Mouse (Mus musculus): Measurements from ENCODE around the gene Lifr.

Gene Lifr

GRCm38 (mm10) chr15:7159869-7160268, 69.5 kb downstream of the Lifr start:
- DNase-seq (ENCODE audit: low spot score): no peak

DNA sequence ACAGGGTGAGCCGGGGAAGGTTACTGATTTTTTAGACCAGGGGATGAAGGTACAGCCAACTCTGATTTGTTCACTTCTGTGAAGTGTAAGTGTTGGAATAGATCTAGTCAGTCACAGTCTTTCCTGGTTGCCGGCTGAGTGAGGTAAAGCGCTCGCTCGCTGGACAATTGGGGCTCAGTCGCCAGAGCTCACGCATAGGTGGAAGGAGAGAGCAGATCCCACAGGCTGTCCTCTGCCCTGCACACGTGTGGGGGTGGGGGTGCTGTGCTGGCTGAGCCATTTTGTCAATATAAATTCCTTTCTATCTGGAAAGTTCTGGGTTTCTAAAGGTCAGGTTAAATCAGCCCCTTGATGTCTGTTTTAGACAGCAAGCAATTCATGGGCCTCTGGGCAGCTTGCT, 69.9 kb downstream of the Lifr start:
- DNase-seq (ENCODE audit: low spot score): no peak

- no peak for DNase-seq (ENCODE audit: low spot score)
Observed at GRCm38 (mm10) chr15:7163851-7164250, 73.4 kb downstream of the Lifr start.

- DNase-seq (ENCODE audit: low spot score): no peak
Observed at GRCm38 (mm10) chr15:7166735-7167134, 76.3 kb downstream of the Lifr start.

DNA sequence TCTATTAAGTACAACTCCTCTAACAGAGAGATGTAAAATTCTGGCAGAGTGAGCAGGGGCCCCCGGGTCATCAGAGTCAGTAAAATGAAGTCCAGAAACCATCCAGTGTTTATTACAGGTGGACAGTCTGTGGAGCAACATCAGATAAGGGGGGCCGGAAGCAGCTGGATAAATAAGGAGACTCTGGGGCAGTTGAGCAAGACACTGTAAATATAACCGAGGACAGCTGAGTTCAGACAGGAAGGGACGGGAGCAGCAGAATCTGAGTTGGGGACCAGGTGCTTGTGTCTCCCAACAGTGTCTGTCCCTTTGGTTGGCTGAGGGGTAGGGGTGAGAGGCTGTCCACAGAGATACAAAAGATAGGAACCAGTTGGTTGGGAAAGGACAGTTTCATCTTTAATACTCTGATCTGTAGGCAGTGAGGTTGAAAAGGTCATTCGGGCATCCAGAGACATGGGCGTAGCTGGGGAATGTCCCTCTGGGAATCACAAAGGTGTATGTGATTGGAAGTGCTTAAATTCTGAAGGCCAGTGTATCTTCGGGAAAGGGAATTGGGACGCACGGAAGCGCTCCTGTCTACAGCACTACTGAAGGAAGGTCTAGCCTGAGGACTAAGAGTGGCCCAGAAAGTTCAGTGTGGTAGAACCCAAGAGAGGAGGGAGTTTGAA, 77.0 kb downstream of the Lifr start:
- no peak for DNase-seq (ENCODE audit: low spot score)

- no peak for DNase-seq (ENCODE audit: low spot score)
Observed at GRCm38 (mm10) chr15:7167906-7168532, 77.6 kb downstream of the Lifr start.

- no peak for DNase-seq (ENCODE audit: low spot score)
Observed at GRCm38 (mm10) chr15:7172875-7173274, 82.5 kb downstream of the Lifr start.

- no peak for DNase-seq (ENCODE audit: low spot score)
Observed at GRCm38 (mm10) chr15:7173346-7173745, 82.9 kb downstream of the Lifr start.

GRCm38 (mm10) chr15:7173776-7174175, 83.4 kb downstream of the Lifr start:
- DNase-seq (ENCODE audit: low spot score): no peak

DNA sequence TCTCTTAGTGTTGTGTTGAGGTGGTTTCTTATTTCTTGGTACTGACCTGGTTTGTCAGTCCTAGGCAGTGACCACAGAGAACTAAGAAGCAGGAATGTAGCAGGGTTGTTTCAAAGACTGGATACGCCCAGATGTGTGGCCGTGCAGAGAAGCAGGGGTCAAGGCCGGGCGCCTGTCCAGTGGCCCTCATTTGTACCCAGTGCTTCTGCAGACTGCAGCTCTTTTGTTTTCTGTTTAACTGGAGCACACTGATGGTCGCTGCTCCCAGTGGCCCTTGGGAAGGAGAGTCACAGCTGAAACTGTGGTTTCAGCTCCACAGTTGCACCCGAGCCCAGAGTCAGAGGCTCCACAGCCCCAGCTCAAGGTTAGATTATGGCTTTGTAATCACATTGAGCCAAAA, 90.2 kb downstream of the Lifr start:
- DNase-seq (ENCODE audit: low spot score): no peak

DNA sequence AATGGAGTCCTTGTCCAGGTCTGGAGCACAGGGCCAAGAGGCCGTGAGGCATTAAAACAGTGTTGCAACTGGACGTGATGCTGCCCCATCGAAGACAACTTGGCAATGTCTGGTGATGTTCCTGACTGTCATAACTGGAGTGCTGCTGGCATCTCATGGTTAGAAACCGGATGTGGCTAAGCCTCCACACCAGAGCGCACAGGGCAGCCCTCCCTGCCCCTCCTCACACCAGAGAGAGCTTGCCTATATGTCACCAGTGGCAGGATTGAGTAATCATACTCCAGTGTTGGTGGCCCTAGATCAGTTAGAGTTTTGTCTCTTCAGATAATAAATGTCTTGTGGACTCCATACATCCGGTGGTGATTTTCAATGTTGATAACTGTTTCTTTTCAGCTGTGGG, 97.3 kb downstream of the Lifr start:
- no peak for DNase-seq (ENCODE audit: low spot score)

- no peak for DNase-seq (ENCODE audit: low spot score)
Observed at GRCm38 (mm10) chr15:7189678-7190454, 99.5 kb downstream of the Lifr start.

GRCm38 (mm10) chr15:7191074-7191473, 100.7 kb downstream of the Lifr start:
- no peak for DNase-seq (ENCODE audit: low spot score)

- DNase-seq (ENCODE audit: low spot score): no peak
Observed at GRCm38 (mm10) chr15:7192582-7192981, 102.2 kb downstream of the Lifr start.

DNA sequence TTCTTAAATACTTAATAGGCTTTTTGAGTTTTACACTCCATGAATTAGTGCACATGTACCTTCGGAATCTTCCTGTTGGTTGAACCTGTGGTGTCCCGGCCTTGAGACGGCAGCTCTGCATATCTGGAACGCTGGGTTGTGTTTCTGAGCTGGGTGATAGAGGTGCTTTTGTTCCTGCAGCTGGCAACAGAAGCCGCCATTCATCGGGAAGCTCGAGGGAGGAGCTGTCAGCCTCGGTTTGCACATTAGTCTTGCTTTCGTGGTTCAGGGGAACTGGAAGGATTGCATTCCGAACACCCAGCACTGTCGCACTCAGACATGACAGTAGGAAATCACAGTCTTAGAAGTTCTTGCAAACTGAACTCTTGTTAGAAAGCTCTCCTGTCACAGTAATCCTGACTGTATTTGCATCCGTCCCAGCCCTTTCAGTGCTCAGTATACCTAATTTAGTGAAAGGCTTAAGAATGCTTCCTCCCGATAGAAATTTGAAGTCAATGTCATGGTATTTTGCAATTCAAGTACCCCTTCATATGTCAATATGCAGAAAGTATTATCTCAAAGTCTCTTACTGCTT, 103.8 kb downstream of the Lifr start:
- DNase-seq (ENCODE audit: low spot score): no peak

- no peak for DNase-seq (ENCODE audit: low spot score)
Observed at GRCm38 (mm10) chr15:7194748-7195221, 104.4 kb downstream of the Lifr start.

- DNase-seq (ENCODE audit: low spot score): no peak
Observed at GRCm38 (mm10) chr15:7197652-7198445, 107.4 kb downstream of the Lifr start.

DNA sequence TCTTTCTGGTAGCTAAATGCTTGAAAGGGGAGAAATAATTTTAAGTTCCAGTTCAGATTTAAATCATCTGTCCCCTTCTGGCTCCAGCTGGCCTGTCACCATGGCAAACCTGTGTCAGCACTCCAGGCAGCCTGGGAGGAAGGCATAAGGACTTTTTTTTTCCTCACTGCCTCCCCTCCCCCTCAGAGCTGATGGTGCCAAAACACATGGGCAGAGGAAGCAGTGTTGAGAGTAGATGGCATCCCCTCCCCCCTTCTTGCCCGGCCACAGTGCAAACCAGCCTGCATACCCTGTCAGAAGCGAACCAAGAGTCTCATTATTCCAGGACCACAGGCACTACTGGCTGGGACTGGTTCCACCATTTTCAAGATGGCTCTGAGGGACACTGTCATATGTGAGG, 108.4 kb downstream of the Lifr start:
- no peak for DNase-seq (ENCODE audit: low spot score)

- no peak for DNase-seq (ENCODE audit: low spot score)
Observed at GRCm38 (mm10) chr15:7200286-7200685, 109.9 kb downstream of the Lifr start.

DNA sequence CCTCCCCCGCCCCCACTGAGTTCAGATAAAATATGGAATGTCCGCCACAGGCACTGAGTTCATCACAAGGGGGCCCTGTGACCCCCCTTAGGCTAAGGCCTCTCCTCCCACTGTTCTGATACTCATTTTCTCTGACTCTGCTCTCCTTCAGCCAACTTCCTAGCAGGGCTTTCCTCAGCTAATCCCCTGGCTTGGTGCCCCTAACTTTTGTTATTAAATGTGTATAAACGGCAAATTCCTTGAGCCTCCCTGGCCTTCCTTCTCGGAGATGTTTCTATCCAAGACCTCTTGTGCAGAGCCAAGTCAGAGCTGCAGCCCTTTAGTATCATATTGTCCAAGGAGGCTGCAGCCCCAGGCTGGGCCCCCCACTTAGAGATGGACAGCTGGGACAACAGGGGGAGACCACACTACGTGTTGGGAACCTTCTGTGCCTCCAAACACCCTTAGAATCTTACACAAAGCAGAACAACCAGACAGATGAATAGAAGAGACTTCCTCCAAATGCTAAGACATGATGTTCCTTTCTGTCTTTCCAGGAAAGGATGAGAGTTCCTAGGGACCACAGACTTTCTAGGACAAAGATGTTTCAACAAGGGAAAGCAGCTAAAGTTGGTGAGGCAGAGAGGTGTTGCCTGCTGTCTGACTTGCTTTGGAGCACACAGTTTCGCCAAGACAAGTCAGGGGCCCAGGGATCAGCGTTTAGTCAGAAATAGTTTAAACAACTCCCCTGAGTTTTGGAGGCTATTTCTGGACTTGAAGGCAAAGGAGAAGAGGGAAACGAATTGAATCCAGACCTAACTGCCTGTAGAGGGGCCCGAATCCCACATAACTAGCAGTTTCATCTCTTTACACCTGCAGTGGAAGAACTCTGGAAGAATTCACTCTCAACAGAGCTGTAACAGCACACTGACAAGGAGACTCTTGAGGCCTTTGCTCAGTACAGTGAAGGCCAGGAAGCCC, 111.3 kb downstream of the Lifr start:
- no peak for DNase-seq (ENCODE audit: low spot score)

DNA sequence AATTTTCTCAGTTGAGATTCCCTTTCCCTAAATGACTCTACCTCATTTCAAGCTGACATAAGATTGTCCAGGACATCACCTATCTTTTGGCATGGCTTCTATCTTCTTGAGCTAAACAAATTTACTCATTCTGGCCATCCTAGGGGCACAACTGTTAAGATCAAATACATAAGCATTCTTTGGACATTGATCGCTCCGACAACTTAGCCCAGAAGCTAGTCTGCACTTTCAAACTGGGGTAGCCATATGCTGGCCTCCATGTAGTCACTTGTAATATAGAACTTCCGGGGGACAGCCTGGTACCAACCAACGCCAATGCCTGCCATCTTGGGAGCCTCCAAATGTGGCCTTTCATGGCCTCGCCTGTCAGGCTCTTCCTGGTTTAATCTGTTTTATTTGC, 112.6 kb downstream of the Lifr start:
- no peak for DNase-seq (ENCODE audit: low spot score)

Measured in ovary, postnatal 10 days (tissue).